In the genomic region with DNA sequence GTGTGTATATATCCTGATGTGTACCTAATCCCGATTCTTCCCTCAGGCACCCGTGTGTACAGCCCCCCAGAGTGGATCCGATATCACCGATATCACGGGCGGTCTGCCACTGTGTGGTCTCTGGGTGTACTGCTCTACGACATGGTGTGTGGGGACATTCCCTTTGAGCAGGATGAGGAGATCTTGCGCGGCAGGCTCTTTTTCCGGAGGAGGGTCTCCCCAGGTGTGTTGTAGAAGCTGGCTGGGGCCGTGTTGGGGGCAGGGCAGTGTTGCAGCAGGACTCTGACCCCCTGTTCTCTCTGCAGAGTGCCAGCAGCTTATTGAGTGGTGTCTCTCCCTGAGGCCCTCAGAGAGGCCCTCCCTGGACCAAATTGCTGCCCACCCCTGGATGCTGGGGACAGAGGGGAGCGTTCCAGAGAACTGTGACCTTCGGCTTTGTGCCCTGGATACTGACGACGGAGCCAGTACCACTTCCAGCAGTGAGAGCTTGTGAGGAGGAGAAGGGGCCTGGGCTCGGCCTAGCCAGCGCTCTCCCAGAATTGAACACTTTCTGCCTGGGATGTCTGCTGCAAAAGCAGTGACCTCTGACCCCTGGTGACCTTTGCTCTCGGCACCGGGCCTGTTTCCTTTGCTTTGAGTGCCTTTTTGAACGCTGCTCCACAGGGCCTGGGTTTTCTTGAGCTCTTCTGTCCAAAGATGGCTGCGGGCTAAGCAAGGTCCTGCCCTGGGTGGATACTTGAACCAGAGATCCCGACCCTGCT, we compare ENCODE assay signal across 7 mouse cellular contexts. TPM values are rescaled to one million over a fixed set of nuclear protein-coding genes. Genes with fewer than 3 reads are reported as not detected.
DNase-seq lines count a peak whose midpoint lies in the region; ATAC-seq and TF ChIP-seq lines count a peak whose summit lies in the region.

No protein-coding gene starts in this region.

- DNase-seq in right cerebral cortex, postnatal 10 days (ENCODE audit: low spot score in 2 of 2) = peak; percentile 64 to 76
- no peak for DNase-seq in right cerebral cortex, postnatal 25 days
- DNase-seq in cerebellum, adult 9-10 months = peak; percentile 79
- DNase-seq in kidney, postnatal 25 days = peak; percentile 88
- no peak for DNase-seq in midbrain, postnatal 0 days (ENCODE audit: low spot score)
- DNase-seq in right cerebral cortex, adult 2 months (ENCODE audit: low spot score in 2 of 2) = no peak

- WGBS in heart, embryonic 12.5 days = 33% methylated on average over 22 of the region's 22 CpGs
- 38% methylated on average over 22 of the region's 22 CpGs for WGBS in midbrain, postnatal 0 days

- no peaks in the 10 kb centered on the region for H3K9me3 ChIP-seq in heart, embryonic 12.5 days (replicated peaks)
- no peaks in the 10 kb centered on the region for H3K9me3 ChIP-seq in midbrain, postnatal 0 days (ENCODE audit: low read length)

- peaks cover 58% of the 10 kb centered on the region for H3K4me1 ChIP-seq in heart, embryonic 12.5 days (replicated peaks)
- peaks cover 6% of the 10 kb centered on the region; the same call in 1 of the 2 replicates for H3K4me1 ChIP-seq in midbrain, postnatal 0 days (ENCODE audit: insufficient read depth, low read length)

- H3K27ac ChIP-seq in heart, embryonic 12.5 days (ENCODE audit: poor library complexity, severe bottlenecking) = peak overlapping the region; percentile 92
- H3K27ac ChIP-seq in midbrain, postnatal 0 days (ENCODE audit: low read depth, low read length) = peak overlapping the region; percentile 85

- peak overlapping the region; percentile 89 for H3K4me3 ChIP-seq in heart, embryonic 12.5 days
- peak overlapping the region; percentile 61 for H3K4me3 ChIP-seq in midbrain, postnatal 0 days (ENCODE audit: low read depth, low read length)

- peak; percentile 3; the same call in 1 of the 2 replicates for ATAC-seq in heart, embryonic 12.5 days (ENCODE audit: insufficient number of reproducible peaks, low FRiP score)
- ATAC-seq in midbrain, postnatal 0 days (ENCODE audit: low FRiP score) = peak; percentile 18; the same call in 1 of the 2 replicates

- TF ChIP-seq CTCF in midbrain, postnatal 0 days (IDR thresholded peaks at IDR 0.05) = peak; percentile 56

- H3K4me2 ChIP-seq in heart, embryonic 12.5 days = peak overlapping the region; percentile 96
- H3K4me2 ChIP-seq in midbrain, postnatal 0 days (ENCODE audit: low read depth, low read length, poor library complexity, severe bottlenecking) = peak overlapping the region; percentile 79

- H3K9ac ChIP-seq in heart, embryonic 12.5 days = peak overlapping the region; percentile 95
- peak overlapping the region; percentile 71 for H3K9ac ChIP-seq in midbrain, postnatal 0 days (replicated peaks; ENCODE audit: low read length, poor library complexity, severe bottlenecking)

- no peaks in the 10 kb centered on the region for H3K27me3 ChIP-seq in heart, embryonic 12.5 days (replicated peaks)
- no peaks in the 10 kb centered on the region for H3K27me3 ChIP-seq in midbrain, postnatal 0 days (ENCODE audit: insufficient read depth, low read length)

- H3K36me3 ChIP-seq in heart, embryonic 12.5 days = peaks cover 30% of the 10 kb centered on the region
- peaks cover 27% of the 10 kb centered on the region for H3K36me3 ChIP-seq in midbrain, postnatal 0 days (ENCODE audit: insufficient read depth, low read length)

RNA-seq across cellular contexts. Expression of a gene that starts 2.5 kb away (rescaled TPM):
- 67.5 and 68.1 TPM in 2 replicates for polyA plus RNA-seq in heart, embryonic 12.5 days (2016; fragmentation: Nextera tagmentation; extraction: Ambion mirVana)
- total RNA-seq in midbrain, postnatal 0 days (2014; rRNA removed) = 78.0 and 95.4 TPM in 2 replicates
- polyA plus RNA-seq in midbrain, postnatal 0 days (2015; fragmentation: Nextera tagmentation; extraction: Ambion mirVana) = 69.1 and 72.5 TPM in 2 replicates

RNA-seq across cellular contexts. Expression of a gene that starts 45.0 kb away (rescaled TPM):
- 61.9 and 66.4 TPM in 2 replicates for polyA plus RNA-seq in heart, embryonic 12.5 days (2016; fragmentation: Nextera tagmentation; extraction: Ambion mirVana)
- 25.4 and 31.5 TPM in 2 replicates for total RNA-seq in midbrain, postnatal 0 days (2014; rRNA removed)
- 38.2 and 41.7 TPM in 2 replicates for polyA plus RNA-seq in midbrain, postnatal 0 days (2015; fragmentation: Nextera tagmentation; extraction: Ambion mirVana)

RNA-seq across cellular contexts. Expression of a gene that starts 45.3 kb away (rescaled TPM):
- 9.3 and 9.4 TPM in 2 replicates for polyA plus RNA-seq in heart, embryonic 12.5 days (2016; fragmentation: Nextera tagmentation; extraction: Ambion mirVana)
- 9.3 and 11.5 TPM in 2 replicates for total RNA-seq in midbrain, postnatal 0 days (2014; rRNA removed)
- polyA plus RNA-seq in midbrain, postnatal 0 days (2015; fragmentation: Nextera tagmentation; extraction: Ambion mirVana) = 5.5 and 7.0 TPM in 2 replicates

Comparison
In these comparisons a context has a peak if more than half of its experiments do, and no peak if none do; other contexts are left out.
1. DNase-seq: peak in right cerebral cortex, postnatal 10 days (2 of 2), cerebellum, adult 9-10 months (single experiment) and kidney, postnatal 25 days (2 of 2); none in right cerebral cortex, postnatal 25 days (single experiment), midbrain, postnatal 0 days (single experiment) and right cerebral cortex, adult 2 months (0 of 2).